Mouse (Mus musculus) hindbrain, embryonic 11.5 days (tissue): ENCODE data around the gene Khk. TPM values are rescaled to one million over a fixed set of nuclear protein-coding genes. Genes with fewer than 3 reads are reported as not detected.

Source experiments
- ATAC-seq: fragments of 200-750 bp; cut with Nextera tagmentation; 2 replicates; pipeline ENCODE4 v1.8.0; 2017; ENCODE audit warnings: mild to moderate bottlenecking, moderate TSS enrichment, moderate library complexity; ENCODE audit not compliant: low FRiP score
- DNase-seq: peaks from one replicate; pipeline ENCODE4 v3.0.0-alpha.2; 2015; ENCODE audit warnings: low spot score
- H3K27ac ChIP-seq: fragments of 300-500 bp; sonication (generic); 2 replicates; pipeline ENCODE4 v1.5.1; 2014; ENCODE audit warnings: mild to moderate bottlenecking, low read depth, low read length
- H3K27me3 ChIP-seq: fragments of 300-500 bp; sonication (generic); 2 replicates; pipeline ENCODE4 v1.6.1; 2014; ENCODE audit warnings: mild to moderate bottlenecking, low read length, moderate library complexity, mixed read lengths; ENCODE audit not compliant: control insufficient read depth, insufficient read depth
- H3K36me3 ChIP-seq: fragments of 300-500 bp; sonication (generic); 2 replicates; pipeline ENCODE4 v1.6.1; 2014; ENCODE audit warnings: mild to moderate bottlenecking, low read length, moderate library complexity, mixed read lengths; ENCODE audit not compliant: control insufficient read depth, insufficient read depth
- H3K4me1 ChIP-seq: fragments of 300-500 bp; sonication (generic); replicated peaks from 2 replicates; pipeline ENCODE4 v1.6.1; 2014; ENCODE audit warnings: low read length, mixed read lengths; ENCODE audit not compliant: control insufficient read depth, insufficient read depth
- H3K4me2 ChIP-seq: fragments of 300-500 bp; sonication (generic); replicated peaks from 2 replicates; pipeline ENCODE4 v1.6.1; 2014; ENCODE audit warnings: mild to moderate bottlenecking, low read depth, low read length
- H3K4me3 ChIP-seq: fragments of 300-500 bp; sonication (generic); 2 replicates; pipeline ENCODE4 v1.5.1; 2014; ENCODE audit warnings: low read depth, low read length
- H3K9ac ChIP-seq: fragments of 300-500 bp; sonication (generic); 2 replicates; pipeline ENCODE4 v1.6.1; 2014; ENCODE audit warnings: low read depth, low read length
- H3K9me3 ChIP-seq: fragments of 300-500 bp; sonication (generic); 2 replicates; pipeline ENCODE4 v1.6.1; 2016; ENCODE audit warnings: low read length; ENCODE audit not compliant: control insufficient read depth
- WGBS: fragments of 180-500 bp; shearing (Covaris S2); extraction: QIAGEN DNeasy Blood & Tissue Kit; methylation state at CpG from one replicate; pipeline ENCODE4 v1.1.7; 2014; 5-methylcytosine and 5-hydroxymethylcytosine counted together
- polyA plus RNA-seq: library from polyadenylated mRNA; unstranded; fragments of >200 nt; fragmentation: Nextera tagmentation; extraction: Ambion mirVana; gene quantifications from 2 replicates; pipeline ENCODE4 v1.2.1, GENCODE M21; 2014

Khk gene
- polyA plus RNA-seq, 1 experiment from 2014 or later, result 7.8 TPM

GRCm38 (mm10) chr5:30915456-30915855 is 5.8 kb upstream of the Khk start:
- Histone ChIP-seq H3K4me3 (peak overlapping the region; percentile 0; the same call in 1 of the 2 replicates), H3K9ac (no peak overlapping the region), H3K4me1 (peaks cover 2% of the 10 kb centered on the region; the same call in 1 of the 2 replicates), H3K27ac (0 out of 2 replicates have a peak overlapping the region, but pooled peaks have one; percentile 4), H3K9me3 (no peaks in the 10 kb centered on the region), H3K36me3 (no peaks in the 10 kb centered on the region), H3K27me3 (no peaks in the 10 kb centered on the region), H3K4me2 (peak overlapping the region; percentile 24)
- DNase-seq, result no peak
- peak; percentile 25 for ATAC-seq
- WGBS, result 69% methylated on average over 9 of the region's 9 CpGs

- H3K9ac ChIP-seq, result no peak overlapping the region
- ATAC-seq (peak; percentile 87), DNase-seq (peak; percentile 90)
- H3K36me3 ChIP-seq, result no peaks in the 10 kb centered on the region
- H3K4me3 ChIP-seq, result peak overlapping the region; percentile 0; the same call in 1 of the 2 replicates
- H3K4me2 ChIP-seq, result peak overlapping the region; percentile 11; the same call in 1 of the 2 replicates
- 11% methylated on average over 7 of the region's 7 CpGs for WGBS
- H3K27me3 ChIP-seq, result no peaks in the 10 kb centered on the region
- no peak overlapping the region for H3K27ac ChIP-seq
- H3K4me1 ChIP-seq, result peaks cover 2% of the 10 kb centered on the region; the same call in 1 of the 2 replicates
- no peaks in the 10 kb centered on the region for H3K9me3 ChIP-seq
Observed at GRCm38 (mm10) chr5:30915974-30916433, 5.2 kb upstream of the Khk start.

- ATAC-seq (no peak), DNase-seq (no peak)
- H3K27ac ChIP-seq, result no peak overlapping the region
- no peak overlapping the region for H3K4me3 ChIP-seq
- H3K9ac ChIP-seq, result no peak overlapping the region
- H3K4me2 ChIP-seq, result no peak overlapping the region
- H3K27me3 ChIP-seq, result no peaks in the 10 kb centered on the region
- peaks cover 3% of the 10 kb centered on the region for H3K4me1 ChIP-seq
- H3K36me3 ChIP-seq, result no peaks in the 10 kb centered on the region
- H3K9me3 ChIP-seq, result no peaks in the 10 kb centered on the region
- WGBS, result 96% methylated on average over 9 of the region's 9 CpGs
Observed at GRCm38 (mm10) chr5:30916841-30917240, 4.4 kb upstream of the Khk start.

GRCm38 (mm10) chr5:30917348-30917747 is 3.9 kb upstream of the Khk start:
- Histone ChIP-seq H3K9ac (no peak overlapping the region), H3K27ac (no peak overlapping the region), H3K9me3 (no peaks in the 10 kb centered on the region), H3K4me2 (no peak overlapping the region), H3K36me3 (no peaks in the 10 kb centered on the region), H3K27me3 (no peaks in the 10 kb centered on the region), H3K4me3 (no peak overlapping the region), H3K4me1 (peaks cover 7% of the 10 kb centered on the region)
- ATAC-seq (no peak), DNase-seq (no peak)
- 90% methylated on average over 11 of the region's 11 CpGs for WGBS

GRCm38 (mm10) chr5:30917891-30918670 is 3.1 kb upstream of the Khk start:
- no peak for DNase-seq
- Histone ChIP-seq H3K4me1 (peaks cover 5% of the 10 kb centered on the region), H3K27ac (no peak overlapping the region)

GRCm38 (mm10) chr5:30918691-30919090 is 2.5 kb upstream of the Khk start:
- DNase-seq (no peak), ATAC-seq (no peak)
- WGBS, result 88% methylated on average over 8 of the region's 8 CpGs
- Histone ChIP-seq H3K27me3 (no peaks in the 10 kb centered on the region), H3K4me1 (peaks cover 5% of the 10 kb centered on the region), H3K4me3 (no peak overlapping the region), H3K36me3 (no peaks in the 10 kb centered on the region), H3K9me3 (no peaks in the 10 kb centered on the region), H3K9ac (no peak overlapping the region), H3K27ac (no peak overlapping the region), H3K4me2 (no peak overlapping the region)

More at GRCm38 (mm10) chr5:30917891-30918670, 3.1 kb upstream of the Khk start:
- no peak overlapping the region for H3K4me2 ChIP-seq
- H3K27me3 ChIP-seq, result no peaks in the 10 kb centered on the region
- H3K4me3 ChIP-seq, result no peak overlapping the region
- H3K36me3 ChIP-seq, result no peaks in the 10 kb centered on the region
- no peak for ATAC-seq
- WGBS, result 86% methylated on average over 31 of the region's 31 CpGs
- H3K9me3 ChIP-seq, result no peaks in the 10 kb centered on the region
- no peak overlapping the region for H3K9ac ChIP-seq

- ATAC-seq, result no peak
- H3K9me3 ChIP-seq, result no peaks in the 10 kb centered on the region
- no peak overlapping the region for H3K4me3 ChIP-seq
- no peak overlapping the region for H3K4me2 ChIP-seq
- no peak overlapping the region for H3K9ac ChIP-seq
- H3K27ac ChIP-seq, result no peak overlapping the region
- peaks cover 5% of the 10 kb centered on the region for H3K4me1 ChIP-seq
- 76% methylated on average over 11 of the region's 11 CpGs for WGBS
- no peaks in the 10 kb centered on the region for H3K27me3 ChIP-seq
- H3K36me3 ChIP-seq, result no peaks in the 10 kb centered on the region
- no peak for DNase-seq
Observed at GRCm38 (mm10) chr5:30919831-30920614, 1.2 kb upstream of the Khk start.

- Histone ChIP-seq H3K9ac (no peak overlapping the region), H3K4me2 (no peak overlapping the region), H3K36me3 (no peaks in the 10 kb centered on the region), H3K4me3 (no peak overlapping the region), H3K4me1 (peaks cover 5% of the 10 kb centered on the region), H3K27me3 (no peaks in the 10 kb centered on the region), H3K9me3 (no peaks in the 10 kb centered on the region), H3K27ac (no peak overlapping the region)
- DNase-seq (no peak), ATAC-seq (peak; percentile 20; the same call in 1 of the 2 replicates)
- WGBS, result 61% methylated on average over 19 of the region's 19 CpGs
Observed at GRCm38 (mm10) chr5:30920621-30921020, 610 bp upstream of the Khk start.
